Mouse (Mus musculus) skeletal muscle tissue, adult 2 months (tissue): ENCODE measurements around the gene Dyrk2.

Experiments used
- DNase-seq: peaks from one replicate; pipeline ENCODE4 v3.0.0-alpha.2; 2012; ENCODE audit warnings: low read depth, low spot score

Gene Dyrk2

GRCm38 (mm10) chr10:118846991-118847545 lies 22.9 kb downstream of the Dyrk2 start:
- no peak for DNase-seq

- DNase-seq, result no peak
Observed at GRCm38 (mm10) chr10:118840598-118840997, 29.4 kb downstream of the Dyrk2 start.

GRCm38 (mm10) chr10:118839343-118840141 lies 30.5 kb downstream of the Dyrk2 start:
- DNase-seq, result no peak

DNA sequence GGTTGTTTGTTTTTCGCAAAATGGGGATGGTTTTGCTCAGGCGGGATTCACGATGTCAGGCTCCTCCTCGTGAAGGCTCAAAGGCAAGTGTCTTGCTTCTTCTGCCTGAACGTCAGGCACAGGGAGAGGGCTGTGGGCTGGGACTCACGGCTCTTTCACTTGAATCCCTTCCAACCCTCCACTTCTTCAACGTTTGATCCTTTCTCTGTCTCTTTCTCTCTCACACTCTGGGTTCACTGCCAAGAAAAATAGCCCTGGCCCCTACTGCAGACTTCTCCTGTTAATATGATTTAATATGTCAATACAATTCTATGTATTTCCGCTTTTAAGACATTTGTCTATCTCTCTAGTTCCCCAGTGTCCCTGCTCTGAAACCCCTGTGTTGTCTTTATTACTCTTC lies 32.4 kb downstream of the Dyrk2 start:
- DNase-seq, result no peak

- DNase-seq, result no peak
Observed at GRCm38 (mm10) chr10:118831190-118831589, 38.8 kb downstream of the Dyrk2 start.

- no peak for DNase-seq
Observed at GRCm38 (mm10) chr10:118829641-118830040, 40.4 kb downstream of the Dyrk2 start.

DNA sequence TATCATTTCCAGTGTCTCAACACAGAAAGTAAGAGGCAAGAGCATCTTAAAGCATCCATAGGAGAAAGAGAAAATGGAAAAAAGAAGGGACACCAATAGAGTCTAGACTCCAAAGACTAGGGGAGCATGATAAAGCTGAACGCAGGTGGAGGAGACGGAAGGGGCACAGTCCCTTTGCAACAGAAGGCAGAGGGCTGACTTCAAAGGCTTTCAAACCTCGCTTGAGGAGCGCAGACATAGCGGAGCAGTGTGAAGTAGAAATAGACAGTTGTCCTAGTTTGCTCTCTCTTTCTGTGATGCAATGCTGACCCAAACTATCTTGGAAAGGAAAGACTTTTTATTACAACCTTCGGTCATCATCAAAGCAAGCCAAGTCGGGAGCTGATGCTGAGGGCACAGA lies 42.9 kb downstream of the Dyrk2 start:
- no peak for DNase-seq

DNA sequence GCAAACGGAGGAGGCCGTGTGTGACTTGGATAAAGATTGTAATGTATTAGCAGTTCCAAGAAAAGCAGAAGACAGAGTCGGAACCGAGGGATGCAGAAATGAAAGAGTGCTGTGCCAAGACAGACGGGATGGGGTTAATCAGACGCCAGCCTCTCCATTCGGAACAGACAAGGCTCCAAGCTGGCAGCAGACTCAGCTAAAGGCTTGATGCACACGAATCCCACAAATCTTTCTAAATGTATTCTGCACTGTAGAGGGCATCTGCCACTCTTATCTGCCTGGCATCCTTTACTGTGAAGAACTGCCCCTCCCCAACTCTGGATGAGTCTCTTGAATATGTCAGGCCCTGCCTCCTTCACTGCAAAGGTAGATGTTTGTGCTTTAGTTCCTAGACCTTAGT lies 45.2 kb downstream of the Dyrk2 start:
- DNase-seq, result no peak

DNA sequence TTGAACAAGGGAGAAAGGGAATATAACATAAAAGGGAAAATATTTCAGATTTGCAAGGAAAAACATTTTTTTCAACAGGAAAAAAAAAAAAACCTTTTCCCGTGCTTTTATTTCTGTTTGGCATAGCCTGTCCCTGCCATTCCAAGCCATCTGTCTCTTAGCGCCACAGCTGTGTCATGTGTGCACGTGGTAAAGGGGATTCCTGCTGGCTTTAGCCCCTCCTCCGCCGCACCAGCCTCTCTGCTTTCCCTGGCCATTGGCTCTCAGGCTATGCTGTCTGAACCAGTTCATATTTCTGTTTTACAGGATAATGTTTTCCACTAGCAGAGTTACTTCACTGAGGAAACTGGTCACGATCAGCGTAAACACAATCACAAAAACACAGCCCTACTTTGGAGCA lies 49.1 kb downstream of the Dyrk2 start:
- peak; percentile 39 for DNase-seq

- DNase-seq, result peak; percentile 19
Observed at GRCm38 (mm10) chr10:118819846-118820245, 50.2 kb downstream of the Dyrk2 start.

DNA sequence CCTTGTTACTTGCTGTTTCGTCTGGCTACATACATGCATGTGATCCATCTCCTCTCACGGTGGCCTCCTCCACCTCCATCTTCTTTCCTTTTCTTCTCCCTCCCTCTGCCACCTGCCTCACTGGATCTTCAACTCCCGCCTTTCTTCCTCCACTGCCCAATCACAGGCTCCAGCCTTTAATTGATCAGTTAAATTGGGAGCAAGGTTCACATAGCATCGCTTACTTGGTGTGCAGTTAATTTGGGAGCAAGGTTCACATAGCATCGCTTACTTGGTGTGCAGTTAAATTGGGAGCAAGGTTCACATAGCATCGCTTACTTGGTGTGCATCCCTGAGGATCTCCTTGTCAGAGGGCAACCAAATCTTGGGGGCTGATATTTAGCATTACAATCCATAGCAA lies 52.9 kb downstream of the Dyrk2 start:
- DNase-seq, result no peak

DNA sequence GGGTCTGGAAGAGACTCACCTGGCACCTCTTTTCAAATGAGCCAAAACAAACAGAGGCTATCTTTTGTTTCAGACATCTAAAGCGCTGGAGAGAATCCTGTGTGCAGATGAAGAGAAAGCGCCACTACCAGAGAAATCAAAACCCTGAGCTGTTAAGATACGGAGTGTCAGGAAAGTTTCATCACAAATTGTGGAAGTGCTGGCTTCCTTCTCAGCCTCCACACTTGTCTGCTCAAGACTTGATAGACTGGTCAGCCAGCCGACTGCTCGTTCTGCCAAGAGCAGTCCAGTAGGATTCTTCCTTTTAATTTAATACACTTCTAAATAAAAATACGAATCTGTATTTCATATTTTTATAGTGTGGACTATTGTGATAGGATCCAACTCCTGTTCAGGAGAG lies 58.1 kb downstream of the Dyrk2 start:
- no peak for DNase-seq

DNA sequence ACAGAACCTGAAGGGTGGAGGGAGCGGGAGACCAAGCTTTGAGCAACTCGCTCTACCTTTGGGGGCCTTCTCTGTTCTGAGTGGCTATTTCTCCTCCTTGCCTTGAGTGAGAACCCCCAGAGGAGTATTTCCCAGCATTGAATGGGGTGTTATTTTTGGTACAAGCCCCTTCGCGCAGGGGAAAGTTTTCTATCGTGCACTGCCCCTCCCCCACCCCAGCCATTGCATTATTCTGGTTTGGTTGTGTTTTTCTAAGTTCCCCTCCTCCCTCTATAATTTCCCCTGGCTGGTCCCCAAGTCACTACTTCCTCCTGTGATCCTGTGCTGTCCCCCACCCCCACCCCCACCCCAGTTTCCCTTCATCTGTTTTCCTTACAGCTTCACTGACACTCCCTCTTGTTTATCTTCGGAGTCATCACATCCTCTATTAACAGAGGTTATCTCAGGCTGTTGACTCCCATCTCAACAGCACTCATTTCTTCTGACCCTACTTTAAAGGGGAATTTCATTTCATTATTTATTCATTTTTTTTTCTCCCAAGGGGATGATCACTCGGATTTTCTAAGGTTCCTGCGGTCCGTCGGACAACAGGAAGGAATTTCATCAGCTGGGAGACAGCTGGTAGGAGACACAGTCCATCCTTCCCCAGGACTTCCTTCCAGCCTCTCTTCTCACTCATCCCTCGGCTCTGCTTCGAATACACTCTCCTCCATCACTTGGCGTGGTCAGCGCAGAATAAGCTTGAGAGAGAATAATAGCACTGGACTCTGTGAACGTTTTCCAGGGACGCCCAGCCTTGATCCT lies 58.9 kb downstream of the Dyrk2 start:
- DNase-seq, result no peak
